Mouse (Mus musculus) hematopoietic stem cell, adult 5-6 weeks (primary cell): ENCODE measurements around the gene Lmtk3. TPM values are rescaled to one million over a fixed set of nuclear protein-coding genes. Genes with fewer than 3 reads are reported as not detected.

Source experiments
- ATAC-seq, 2 experiments: fragments of 125-278 bp in 1 of 2; replicated peaks in 1 of 2; 2 replicates each; pipeline ENCODE4 v1.8.0; 2016 to 2017; ENCODE audit warnings: inconsistent platforms in 2 of 2, mild to moderate bottlenecking in 2 of 2, moderate number of reproducible peaks in 2 of 2, low read depth in 1 of 2, moderate TSS enrichment in 1 of 2; ENCODE audit not compliant: low FRiP score in 2 of 2, poor library complexity in 2 of 2, severe bottlenecking in 2 of 2, insufficient read depth in 1 of 2, low TSS enrichment in 1 of 2
- total RNA-seq: library from RNA; stranded (forward); fragments of 172-1452, 232-1000 nt; gene quantifications from 2 replicates; pipeline ENCODE4 v1.2.3, GENCODE M21; 2017

Lmtk3 gene
- total RNA-seq, 1 experiment from 2014 or later: 0.10 TPM

DNA sequence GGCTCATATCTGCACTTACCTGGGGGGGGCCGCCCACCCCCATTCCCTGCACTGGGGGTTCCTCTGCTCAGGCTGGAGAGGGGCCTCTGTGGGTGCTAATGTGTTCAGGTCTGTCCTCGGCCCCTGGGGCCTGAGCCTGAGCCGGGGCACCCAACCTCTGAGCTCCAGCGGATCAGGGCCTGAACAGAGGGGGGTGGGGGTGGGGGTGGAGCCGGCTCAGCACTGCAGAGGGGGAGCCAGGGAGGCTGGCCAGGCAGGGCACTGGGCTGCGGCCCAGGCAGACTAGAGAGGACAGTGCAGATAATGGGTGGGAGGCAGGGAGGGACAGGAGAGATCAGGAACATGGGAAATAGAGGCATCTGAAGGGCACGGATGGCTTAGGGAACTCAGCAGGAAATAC lies 41.1 kb downstream of the Lmtk3 start, which contains the start of gene Kcnj14:
Kcnj14 (minus strand) TSS at position 185 of the 400 bp plus-strand sequence.
- ATAC-seq: no peak

GRCm38 (mm10) chr7:45826631-45827030 lies 43.1 kb downstream of the Lmtk3 start:
- ATAC-seq: no peak

GRCm38 (mm10) chr7:45830427-45831127 lies 47.0 kb downstream of the Lmtk3 start, which contains the start of gene Grwd1:
TSS of gene Grwd1 (minus strand) at chr7:45830944.
- peak; percentile 83 to 88 for ATAC-seq

GRCm38 (mm10) chr7:45831128-45831525 lies 47.6 kb downstream of the Lmtk3 start:
- no peak for ATAC-seq

GRCm38 (mm10) chr7:45832428-45832827 lies 48.9 kb downstream of the Lmtk3 start:
- ATAC-seq: no peak

- ATAC-seq: 0 out of 4 replicates have a peak, but pooled peaks of 1 of the 2 experiments have one; percentile 22
These were observed 49.7 kb downstream of the Lmtk3 start for GRCm38 (mm10) chr7:45833148-45833790.

DNA sequence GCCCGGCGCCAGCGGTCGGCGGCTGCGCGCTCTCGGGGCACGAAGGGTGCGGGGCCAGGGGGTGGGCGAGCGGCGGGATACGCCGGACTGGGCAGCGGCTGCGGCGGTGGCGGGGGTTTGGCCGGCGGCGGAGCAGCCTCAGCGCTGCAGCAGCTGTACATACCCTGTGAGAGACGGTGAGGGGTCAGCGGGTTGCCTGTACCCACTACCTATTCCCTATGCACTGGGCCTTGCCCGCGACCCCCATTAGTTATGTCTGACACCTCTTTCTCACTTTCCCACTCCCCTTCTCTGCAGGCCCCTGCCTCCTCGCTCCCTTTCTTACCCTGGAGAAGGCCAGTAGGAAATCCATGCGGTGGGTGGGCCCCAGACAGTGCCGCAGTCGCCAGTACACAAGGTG lies 50.4 kb downstream of the Lmtk3 start:
- no peak for ATAC-seq

GRCm38 (mm10) chr7:45842950-45843744 lies 59.6 kb downstream of the Lmtk3 start:
- ATAC-seq: no peak

GRCm38 (mm10) chr7:45848447-45849027 lies 65.0 kb downstream of the Lmtk3 start:
- no peak for ATAC-seq

DNA sequence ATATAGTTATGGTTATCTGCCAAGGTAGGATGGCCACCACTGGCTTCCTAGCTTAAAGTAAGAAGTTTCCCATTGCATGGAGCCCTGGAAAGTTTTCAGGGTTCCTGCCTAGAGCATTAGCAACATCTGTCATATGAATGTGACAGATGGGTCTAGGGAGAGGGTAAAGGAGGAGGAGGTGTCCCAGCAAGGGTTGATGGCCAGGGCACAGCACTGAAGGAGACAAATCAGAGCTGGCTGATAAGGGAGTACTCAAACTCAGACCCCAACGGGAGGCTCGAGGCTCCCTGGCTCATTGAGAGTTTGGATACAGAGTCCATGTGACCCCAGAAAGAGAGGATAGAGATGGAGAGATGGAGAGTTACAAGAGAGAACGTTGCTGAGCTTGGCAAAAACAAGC lies 67.1 kb downstream of the Lmtk3 start:
- ATAC-seq: no peak

- ATAC-seq: no peak
These were observed 69.6 kb downstream of the Lmtk3 start for GRCm38 (mm10) chr7:45853089-45853488.

Other genes with a start within 250 kb of the Lmtk3 start
- not detected in 2 replicates for gene Hsd17b14, start 228.8 kb upstream of the Lmtk3 start, total RNA-seq
- gene Bcat2, start 213.6 kb upstream of the Lmtk3 start, total RNA-seq: 16.4 and 20.9 TPM in 2 replicates
- not detected in 2 replicates for gene Fgf21, start 168.2 kb upstream of the Lmtk3 start, total RNA-seq
- gene Fut1, start 166.4 kb upstream of the Lmtk3 start, total RNA-seq: 0.25 TPM in 1 of 2 replicates, not detected in the other
- not detected in 2 replicates for gene Izumo1, start 161.9 kb upstream of the Lmtk3 start, total RNA-seq
- gene Rasip1, start 156.2 kb upstream of the Lmtk3 start, total RNA-seq: 0.94 TPM in 1 of 2 replicates, not detected in the other
- not detected in 2 replicates for gene Mamstr, start 143.8 kb upstream of the Lmtk3 start, total RNA-seq
- gene Fut2, start 117.3 kb upstream of the Lmtk3 start, total RNA-seq: not detected in 2 replicates
- not detected in 2 replicates for gene Ntn5, start 99.7 kb upstream of the Lmtk3 start, total RNA-seq
- gene Sec1, start 89.3 kb upstream of the Lmtk3 start, total RNA-seq: not detected in 2 replicates
- 0.30 and 1.1 TPM in 2 replicates for gene Car11, start 83.9 kb upstream of the Lmtk3 start, total RNA-seq
- gene Dbp, start 78.7 kb upstream of the Lmtk3 start, total RNA-seq: 11.5 and 25.3 TPM in 2 replicates
- gene Rpl18, start 68.3 kb upstream of the Lmtk3 start, total RNA-seq: 1,764 and 1,816 TPM in 2 replicates
- gene Sphk2, start 65.7 kb upstream of the Lmtk3 start, total RNA-seq: 8.2 and 10.9 TPM in 2 replicates
- 0.79 and 1.8 TPM in 2 replicates for gene Fam83e, start 62.5 kb upstream of the Lmtk3 start, total RNA-seq
- not detected in 2 replicates for gene Spaca4, start 57.9 kb upstream of the Lmtk3 start, total RNA-seq
- 4.1 TPM in 1 of 2 replicates, not detected in the other for gene Sult2b1, start 931 bp downstream of the Lmtk3 start, total RNA-seq
- 46.6 and 82.7 TPM in 2 replicates for gene Cyth2, start 30.8 kb downstream of the Lmtk3 start, total RNA-seq
- gene Kcnj14, start 41.0 kb downstream of the Lmtk3 start, total RNA-seq: 0.63 TPM in 1 of 2 replicates, not detected in the other
- gene Grwd1, start 47.2 kb downstream of the Lmtk3 start, total RNA-seq: 17.1 and 19.3 TPM in 2 replicates
- 56.0 and 63.8 TPM in 2 replicates for gene Kdelr1, start 89.0 kb downstream of the Lmtk3 start, total RNA-seq
- gene Grin2d, start 94.6 kb downstream of the Lmtk3 start, total RNA-seq: 0.10 and 0.31 TPM in 2 replicates
- gene Syngr4, start 113.0 kb downstream of the Lmtk3 start, total RNA-seq: not detected in 2 replicates
- gene Tmem143, start 113.2 kb downstream of the Lmtk3 start, total RNA-seq: 16.2 and 19.6 TPM in 2 replicates
- gene Emp3, start 137.7 kb downstream of the Lmtk3 start, total RNA-seq: 193 and 200 TPM in 2 replicates
- 3.2 and 6.8 TPM in 2 replicates for gene Ccdc114, start 140.3 kb downstream of the Lmtk3 start, total RNA-seq
- gene Abcc6, start 246.6 kb downstream of the Lmtk3 start, total RNA-seq: not detected in 2 replicates
- 36.7 and 48.5 TPM in 2 replicates for gene Nomo1, start 250.0 kb downstream of the Lmtk3 start, total RNA-seq